Mouse (Mus musculus): Measurements from ENCODE around the gene Pcyt1a.
A peak's percentile ranks its signal among the peaks of the same experiment; 100 is the strongest.

The Pcyt1a gene

DNA sequence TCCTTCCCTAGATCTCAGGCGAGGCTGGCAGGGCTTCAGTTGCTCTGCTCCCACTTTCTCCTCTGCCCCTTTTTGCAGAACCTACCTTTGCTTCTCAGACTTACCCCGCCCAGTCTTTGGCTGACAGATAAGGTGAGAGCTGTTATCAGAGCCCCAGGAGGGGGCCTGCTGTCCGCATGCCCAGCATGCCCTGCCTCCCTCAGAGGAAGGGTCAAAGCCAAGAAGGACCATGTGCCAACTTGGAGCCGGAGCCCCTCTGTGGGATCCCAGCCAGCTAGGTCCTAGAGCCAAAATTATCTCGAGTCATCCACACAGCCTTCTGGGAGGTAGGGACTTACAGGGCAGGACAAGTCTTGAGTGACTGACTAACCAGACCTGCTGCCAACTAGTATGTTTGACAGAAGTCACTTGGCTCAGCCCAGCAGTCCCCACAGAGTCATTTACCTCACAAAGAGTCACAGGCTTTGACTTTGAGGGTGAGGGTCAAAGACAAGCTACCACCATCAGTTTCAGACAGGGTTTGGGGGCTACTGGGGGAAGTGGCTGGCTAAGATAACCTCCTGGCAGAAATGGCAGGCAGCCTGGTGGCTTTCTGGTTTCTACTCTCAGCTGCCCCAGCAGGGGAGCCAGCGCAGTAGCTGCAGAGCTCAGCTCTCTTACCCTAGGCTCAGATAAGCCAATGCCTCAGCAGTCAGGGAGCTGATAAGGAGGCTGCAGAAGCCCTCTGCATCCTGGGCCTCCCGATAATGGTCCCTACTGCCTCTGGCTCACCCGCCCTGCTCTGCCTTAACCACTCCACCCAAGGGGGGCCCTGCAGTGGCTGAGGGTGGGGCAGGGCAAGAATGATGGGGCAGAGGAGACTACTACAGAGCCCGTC, 78.6 kb downstream of the Pcyt1a start:
- DNase-seq (ENCODE audit: low spot score in 2 of 2): peak in 1 of 2 experiments; percentile 46

DNA sequence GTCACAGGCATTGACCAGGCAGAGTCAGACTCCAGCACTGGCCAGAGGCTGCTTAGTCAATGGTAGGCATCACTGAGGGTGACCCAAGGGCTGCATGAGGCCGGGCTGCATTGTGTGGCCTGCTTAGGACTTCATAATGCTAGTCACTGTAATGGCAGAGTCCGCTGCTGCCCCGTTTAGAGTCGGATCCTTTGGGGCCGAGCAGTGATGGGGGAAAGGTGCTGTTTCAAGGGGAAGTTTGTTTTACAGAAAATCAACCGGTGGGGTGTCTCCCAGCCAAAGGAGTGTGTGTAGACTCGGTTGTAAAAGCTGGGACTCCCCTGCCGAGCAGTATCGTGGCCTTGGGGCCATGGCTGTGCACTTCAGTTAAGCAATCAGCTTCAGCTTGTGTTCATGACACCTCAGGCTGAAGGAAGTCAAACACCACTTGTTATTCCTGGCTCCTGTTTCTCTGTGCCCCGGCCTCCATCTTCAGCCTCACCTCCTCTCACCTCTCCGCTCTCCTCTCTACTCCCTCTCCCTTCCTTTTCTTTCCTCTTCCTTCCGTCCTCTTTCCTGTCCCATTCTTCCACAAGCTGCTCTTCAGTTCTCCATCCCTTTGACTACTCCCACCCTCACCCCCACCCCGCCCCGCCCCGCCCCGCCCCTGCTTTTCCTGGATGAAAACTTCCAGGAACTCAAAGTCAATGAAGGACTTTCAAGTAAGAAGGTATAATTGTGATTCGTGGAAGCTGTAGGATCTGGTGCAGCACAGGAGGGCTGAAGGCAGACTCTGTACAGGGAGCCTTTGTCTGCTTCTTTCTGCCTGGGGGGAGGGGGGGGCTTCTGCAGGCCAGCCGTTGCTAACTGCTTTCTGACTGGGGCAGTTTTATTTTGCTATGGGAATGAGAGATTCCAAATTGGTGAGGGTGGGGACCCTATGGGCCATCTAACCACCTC, 79.9 kb downstream of the Pcyt1a start:
- DNase-seq (ENCODE audit: low spot score in 2 of 2): no peak

DNA sequence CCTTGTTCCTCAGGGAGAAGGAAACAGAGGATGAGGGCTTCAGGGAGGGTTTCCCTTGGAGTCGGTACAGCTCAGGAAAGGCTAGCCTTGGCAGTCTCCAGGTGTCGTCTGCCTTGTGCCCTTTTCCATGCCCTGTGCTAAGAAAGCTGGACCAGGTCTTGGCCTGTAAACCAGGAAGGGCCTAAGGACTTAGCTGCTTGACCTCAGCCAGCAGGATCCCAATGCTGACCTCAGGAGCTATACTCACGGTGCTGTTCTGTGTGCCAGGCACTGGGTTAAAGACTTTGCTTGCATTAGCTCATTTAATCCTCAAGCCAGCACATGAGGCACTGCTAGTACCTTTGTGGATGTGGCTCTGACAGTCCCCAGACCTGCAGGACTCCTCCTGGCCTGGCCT, 80.6 kb downstream of the Pcyt1a start:
- DNase-seq (ENCODE audit: low spot score in 2 of 2): no peak

DNA sequence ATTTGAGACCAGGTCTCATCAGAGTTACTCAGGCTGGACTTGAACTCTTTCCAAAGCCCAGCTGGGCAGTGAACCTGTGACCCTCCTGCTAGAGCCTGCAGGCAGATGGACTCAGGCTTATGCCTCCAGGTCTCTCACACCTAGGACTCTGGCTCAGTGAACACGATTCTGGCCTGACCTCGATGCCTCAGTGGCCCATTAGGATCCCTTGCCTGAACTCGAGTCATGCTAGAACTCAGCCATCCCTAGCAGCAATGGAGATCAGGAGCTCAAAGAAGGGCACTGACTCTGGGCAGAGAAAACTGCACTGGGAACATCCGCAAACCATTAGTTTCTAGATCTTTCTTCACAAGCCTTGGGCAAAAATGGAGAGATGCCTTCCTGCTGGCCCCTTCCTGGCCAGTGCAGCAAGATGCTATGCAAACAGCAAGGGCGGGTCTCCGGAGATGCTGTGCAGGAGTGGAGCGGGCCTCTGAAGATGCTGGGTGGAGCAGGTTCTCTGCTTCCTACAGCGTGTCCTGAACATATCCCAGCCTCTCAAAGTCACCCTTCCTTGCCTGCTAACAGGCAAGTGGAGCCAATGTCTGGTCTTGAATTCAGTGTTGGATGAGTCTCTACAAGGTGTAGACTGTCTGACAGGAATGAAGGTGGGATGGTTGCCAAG, 81.2 kb downstream of the Pcyt1a start:
- DNase-seq (ENCODE audit: low spot score in 2 of 2): no peak

DNA sequence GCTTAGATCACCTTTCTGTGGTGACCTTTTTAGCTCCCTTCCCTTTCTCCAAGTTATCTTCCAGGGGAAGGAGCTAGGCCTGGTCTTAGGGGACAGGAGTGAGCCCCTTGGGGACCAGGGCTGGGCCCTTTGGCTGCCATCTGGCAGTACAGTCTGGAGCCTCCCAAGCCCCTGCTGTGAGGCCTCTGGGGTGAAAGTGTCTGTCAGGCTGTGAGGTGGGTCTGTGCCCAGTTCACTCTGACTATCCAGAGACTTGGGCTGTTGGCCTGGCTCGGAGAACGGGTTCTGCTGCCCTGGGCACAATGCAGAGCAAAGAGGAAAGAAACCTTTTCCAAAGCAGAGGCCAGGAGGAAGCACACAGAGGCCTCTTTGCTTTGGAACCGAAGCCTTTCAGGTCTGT, 82.2 kb downstream of the Pcyt1a start:
- DNase-seq (ENCODE audit: low spot score in 2 of 2): peak in 1 of 2 experiments; percentile 48

DNA sequence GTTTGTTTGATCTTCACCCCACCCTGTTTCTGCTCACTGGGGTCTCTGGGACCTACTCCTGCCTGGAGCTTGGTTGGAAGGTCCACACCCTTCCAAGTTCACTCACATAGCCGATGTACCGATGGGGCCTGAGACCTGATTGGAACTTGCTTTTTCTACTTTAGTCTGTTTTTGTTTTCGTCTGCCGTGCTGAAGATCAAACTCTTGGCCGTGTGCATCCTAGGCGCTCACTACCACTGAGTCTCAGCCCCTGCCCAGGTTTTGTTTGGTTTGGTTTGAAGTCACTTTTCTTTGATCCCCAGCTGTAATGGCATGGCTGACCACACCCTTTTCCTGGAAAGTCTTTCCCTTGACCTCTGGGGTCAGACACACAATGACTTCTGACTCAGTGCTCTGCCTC, 82.7 kb downstream of the Pcyt1a start:
- DNase-seq (ENCODE audit: low spot score in 2 of 2): no peak

DNA sequence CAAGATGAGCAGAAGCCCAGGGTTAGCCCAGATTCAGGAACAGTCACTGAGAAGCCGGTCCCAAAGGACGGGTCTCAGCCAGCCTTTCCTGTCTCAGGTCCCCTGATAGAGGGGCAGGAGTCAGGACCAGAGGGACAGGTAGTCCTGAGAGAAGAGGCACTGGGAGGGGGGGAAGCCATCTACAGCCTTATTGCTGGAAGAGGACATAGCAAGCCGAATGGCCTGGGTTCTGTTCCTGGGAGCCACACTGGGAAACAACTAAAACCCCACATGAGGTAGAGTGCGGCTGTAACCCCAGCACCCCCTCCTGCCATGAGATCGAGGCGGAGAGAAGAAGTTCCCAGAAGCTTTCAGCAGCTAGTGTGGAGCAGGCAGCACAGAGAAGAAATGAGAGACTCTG, 83.2 kb downstream of the Pcyt1a start:
- no peak for DNase-seq (ENCODE audit: low spot score in 2 of 2)

DNA sequence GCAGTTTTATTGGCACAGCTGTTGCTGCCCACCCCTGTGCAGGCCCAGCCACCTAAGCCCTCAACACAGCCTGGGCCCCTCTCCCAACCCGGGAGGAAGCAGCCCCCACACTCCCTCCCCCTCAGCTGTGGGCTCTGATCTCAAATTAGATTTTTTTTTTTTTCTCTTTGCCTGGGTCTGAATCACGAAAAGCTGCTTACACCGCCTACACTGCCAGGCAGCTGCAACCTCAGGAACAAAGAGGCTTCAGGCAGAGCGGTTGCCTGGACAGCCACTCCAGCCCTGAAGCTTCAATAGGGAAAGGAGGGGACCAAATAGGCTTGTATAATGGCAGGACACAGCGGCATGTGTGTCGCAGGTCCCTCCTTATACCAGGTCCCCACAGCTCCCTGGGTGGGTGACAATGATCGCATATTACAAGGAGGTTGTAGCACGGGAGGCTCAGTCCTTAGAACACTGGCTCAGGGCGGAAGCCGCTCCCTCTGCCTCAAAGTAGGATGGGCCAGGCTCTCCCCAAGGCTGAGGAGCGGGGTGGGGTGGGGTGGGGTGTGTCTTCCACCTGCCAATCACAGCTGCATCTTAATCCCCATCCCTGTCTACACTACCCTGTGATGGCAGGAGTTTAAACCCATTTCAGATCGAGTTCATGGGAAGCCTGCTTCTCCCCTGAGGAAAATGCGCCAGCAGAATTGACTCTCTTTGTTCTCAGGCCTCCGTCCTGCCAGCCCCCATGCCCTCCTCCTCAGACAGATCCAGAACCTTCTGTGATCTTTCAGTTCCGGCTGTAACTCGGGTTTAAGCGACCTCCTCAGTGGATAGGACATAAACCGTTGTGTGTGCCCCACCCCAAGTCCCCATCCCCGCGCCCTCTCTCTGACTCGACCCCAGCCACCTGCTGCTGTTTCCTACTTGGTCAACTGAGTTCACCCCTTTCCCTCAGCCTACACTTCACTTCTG, 85.6 kb downstream of the Pcyt1a start:
- DNase-seq (ENCODE audit: low spot score in 2 of 2): no peak

DNA sequence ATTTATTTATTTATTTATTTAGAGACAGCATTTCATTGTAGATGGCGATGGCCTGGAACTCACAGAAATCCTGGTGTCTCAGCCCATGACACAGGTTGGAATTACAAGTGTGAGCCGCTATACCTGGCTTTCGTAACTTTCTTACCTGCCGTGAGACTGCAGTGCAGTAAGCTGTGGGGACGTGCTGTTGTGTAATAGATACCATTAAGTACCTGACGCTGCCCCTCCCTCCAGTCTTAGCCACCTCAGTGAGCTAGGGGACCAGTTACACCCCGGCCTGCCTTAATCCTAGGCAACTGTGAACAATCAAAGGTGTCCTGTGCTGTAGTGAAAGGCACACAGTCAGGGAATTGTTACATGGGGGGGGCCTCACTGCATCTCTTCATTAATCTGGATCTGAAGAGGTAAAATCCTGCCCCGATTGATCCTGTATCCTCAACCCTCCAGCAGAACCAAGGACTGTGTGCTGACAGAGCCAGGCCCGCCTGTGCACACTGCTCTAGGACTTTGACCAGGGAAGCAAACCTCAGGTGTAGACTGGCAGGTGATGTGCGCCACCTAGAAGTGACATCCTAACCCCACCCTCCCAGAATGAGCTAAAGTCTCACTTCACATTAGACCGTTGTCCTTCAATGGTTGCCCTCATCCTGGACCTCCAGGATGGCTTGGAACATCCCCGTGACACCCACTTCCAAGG, 87.2 kb downstream of the Pcyt1a start:
- no peak for DNase-seq (ENCODE audit: low spot score in 2 of 2)

DNA sequence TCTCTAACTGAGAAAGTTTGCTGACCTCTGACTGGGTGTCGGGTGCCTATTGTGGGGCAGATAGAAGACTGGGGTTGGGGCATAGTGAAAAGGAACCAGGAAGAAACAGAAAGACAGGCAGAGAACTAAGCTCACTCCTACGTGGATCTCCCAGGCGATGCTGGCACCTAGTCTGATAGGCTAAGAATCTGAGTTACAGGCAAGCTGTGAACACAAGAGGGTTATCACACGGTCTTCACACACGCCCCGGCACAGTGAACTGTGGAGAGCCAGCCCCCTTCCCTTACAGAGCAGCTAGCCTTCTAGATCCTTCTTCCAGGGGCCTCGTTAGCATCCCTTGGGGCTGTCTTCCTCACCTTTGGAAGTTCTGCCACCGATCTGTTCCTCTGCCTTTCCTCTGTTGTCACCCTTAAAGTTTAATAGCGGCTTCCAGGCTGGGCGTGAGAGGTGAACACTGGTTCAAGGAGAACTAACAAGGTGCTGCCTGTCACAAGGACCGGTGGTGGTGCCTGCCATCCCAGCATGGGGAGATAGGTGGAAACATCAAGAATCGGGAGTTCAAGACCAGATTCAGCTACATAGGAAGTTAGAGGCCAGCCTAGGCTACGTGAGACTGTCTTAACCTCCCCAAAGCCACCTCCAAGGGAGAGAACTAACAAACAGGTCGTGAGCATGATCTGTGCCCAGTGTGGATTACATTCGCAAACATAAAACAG, 89.1 kb downstream of the Pcyt1a start:
- no peak for DNase-seq (ENCODE audit: low spot score in 2 of 2)

DNA sequence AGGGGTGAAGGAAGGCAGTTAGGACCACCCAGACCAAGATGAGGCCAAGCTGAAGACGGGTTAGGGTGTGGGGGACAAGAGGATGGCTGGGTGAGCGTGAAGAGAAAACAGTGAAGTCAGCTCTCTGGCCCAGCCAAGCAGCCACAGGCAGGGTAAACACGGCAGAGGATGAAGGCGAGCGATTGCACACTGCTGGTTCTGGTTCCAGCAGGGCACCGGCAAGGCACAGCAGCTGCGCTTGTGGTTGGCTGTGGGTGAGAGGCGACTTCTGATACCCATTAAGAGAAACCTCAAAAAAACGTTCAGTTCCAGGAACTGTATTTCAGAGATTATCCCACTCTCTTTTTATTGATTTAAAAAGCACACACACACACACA, 89.6 kb downstream of the Pcyt1a start:
- DNase-seq (ENCODE audit: low spot score in 2 of 2): peak in 1 of 2 experiments; percentile 52

DNA sequence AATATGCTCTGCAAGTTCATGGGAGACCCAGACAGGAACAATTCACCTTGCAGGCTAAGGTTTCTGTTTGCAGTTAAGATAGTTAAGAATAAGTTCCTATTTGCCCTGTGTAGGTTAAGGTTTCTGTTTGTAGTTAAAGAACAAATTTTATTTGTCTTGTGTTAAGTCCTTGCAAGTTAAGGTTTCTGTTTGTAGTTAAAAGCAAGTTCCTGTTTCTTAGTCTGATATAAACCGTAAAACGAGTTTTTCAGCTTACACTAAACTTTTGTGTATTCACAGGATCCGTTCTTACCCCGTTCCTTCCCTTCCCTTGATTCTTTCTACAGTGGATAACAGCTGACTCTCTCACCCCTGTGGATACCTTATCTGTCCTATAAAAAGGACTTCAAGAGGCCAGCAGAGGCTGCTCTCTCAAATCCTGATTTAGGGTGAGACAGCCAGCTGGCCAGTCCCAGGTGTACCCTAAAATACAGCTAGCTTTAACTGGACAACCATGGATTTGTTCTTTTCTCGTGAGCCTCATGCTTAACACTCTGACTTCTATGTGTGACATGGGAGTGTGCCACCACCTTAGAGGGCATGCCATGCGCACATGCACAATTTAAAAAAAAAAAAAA, 92.0 kb downstream of the Pcyt1a start:
- no peak for DNase-seq (ENCODE audit: low spot score in 2 of 2)

DNA sequence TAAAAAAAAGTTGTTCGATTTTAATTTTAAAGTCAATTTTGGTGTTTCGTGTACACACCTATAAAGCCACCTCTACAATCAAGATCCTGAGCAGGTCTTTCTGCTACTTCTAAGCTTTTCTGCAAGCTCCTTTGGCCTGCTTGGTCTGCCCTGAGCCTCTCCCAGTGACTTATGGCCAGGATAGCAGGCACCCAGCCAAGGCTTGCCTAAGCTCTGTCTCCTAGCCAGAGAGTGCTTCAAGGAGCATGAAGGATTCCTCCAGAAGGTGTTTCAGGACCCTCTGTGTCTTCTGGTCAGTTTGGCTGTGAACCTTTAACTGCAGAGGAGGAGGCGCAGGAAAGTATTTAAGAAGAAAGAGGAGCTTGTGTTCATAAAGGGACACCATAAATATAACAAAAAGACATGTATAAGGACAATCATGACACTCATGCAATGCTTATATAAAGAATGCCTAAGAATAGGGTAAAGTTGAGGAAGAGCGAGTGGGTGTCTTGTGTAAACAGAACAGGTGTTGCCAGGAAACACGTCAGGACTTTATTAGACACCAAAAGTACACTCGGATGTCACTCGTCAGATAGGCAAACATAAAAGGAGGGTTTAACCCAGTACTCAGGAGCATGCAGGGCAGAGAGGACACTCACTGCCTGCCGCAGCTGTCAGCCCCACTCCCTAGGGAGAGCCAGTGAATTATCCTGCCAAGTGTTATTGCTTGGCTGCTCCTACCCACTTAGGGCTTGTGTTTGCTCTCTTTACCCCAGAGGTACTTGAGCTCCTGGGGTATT, 92.9 kb downstream of the Pcyt1a start:
- DNase-seq (ENCODE audit: low spot score in 2 of 2): peak in 1 of 2 experiments; percentile 85

DNA sequence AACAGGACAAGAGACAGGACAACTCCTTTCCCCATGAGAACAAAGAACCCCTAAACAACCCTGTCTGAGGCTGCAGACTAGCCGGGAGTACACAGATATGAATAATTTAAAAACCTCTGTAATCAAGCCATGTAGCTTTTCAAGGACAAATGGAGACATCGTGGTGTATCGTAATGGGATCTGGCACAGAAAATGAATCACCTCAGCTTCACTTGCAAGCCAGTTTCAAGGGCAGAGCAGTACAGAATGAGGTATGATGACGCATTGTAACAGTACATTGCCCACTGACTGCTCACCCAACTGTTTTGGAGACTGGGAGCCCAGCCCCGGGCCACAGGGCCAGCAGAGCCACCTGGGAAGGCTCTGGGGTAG, 93.5 kb downstream of the Pcyt1a start:
- DNase-seq (ENCODE audit: low spot score in 2 of 2): no peak

Measured in urinary bladder, postnatal 36 days (tissue).